Mouse (Mus musculus) ES-E14 (cell line): ENCODE data around the gene Hps3.

Source experiments
- HCFC1 ChIP-seq: IDR thresholded peaks from 2 replicates; pipeline ENCODE4 v1.6.1; 2012; ENCODE audit warnings: low read length, inconsistent platforms, borderline replicate concordance; ENCODE audit not compliant: insufficient read depth
- MAFK ChIP-seq: IDR thresholded peaks from 2 replicates; pipeline ENCODE4 v1.6.1; 2014; ENCODE audit warnings: mild to moderate bottlenecking, low read depth, low read length, inconsistent platforms; ENCODE audit not compliant: insufficient read depth
- ZC3H11A ChIP-seq: IDR thresholded peaks from 2 replicates; pipeline ENCODE4 v1.6.1; 2012; ENCODE audit warnings: low read depth, mild to moderate bottlenecking, inconsistent platforms, low read length, borderline replicate concordance
- ZNF384 ChIP-seq: IDR thresholded peaks from 2 replicates; pipeline ENCODE4 v1.6.1; 2012; ENCODE audit warnings: low read depth, low read length, inconsistent platforms

DNA sequence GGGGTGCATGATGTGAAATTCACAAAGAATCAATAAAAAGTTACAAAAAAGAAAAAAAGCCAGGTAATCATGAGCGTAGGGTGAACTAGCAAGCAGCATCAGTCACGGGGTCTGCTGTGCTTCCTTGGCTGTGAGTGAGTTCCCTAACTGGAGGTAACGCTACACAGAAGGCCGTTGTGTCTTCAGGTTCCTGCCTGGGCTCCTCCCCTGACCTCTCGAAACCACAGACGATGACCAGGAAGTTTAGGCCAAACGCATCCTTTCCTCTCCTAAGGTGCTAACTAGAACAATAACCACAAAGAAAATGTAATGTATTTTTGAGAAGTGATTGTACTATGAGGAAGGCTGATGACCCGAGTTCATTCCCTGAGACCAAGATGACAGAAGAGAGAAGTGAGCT is 30.7 kb downstream of the Hps3 start:
- TF ChIP-seq ZC3H11A, result no peak
- no peak for TF ChIP-seq MAFK
- TF ChIP-seq ZNF384, result no peak
- TF ChIP-seq HCFC1, result no peak
